Mouse (Mus musculus): ENCODE results near the gene Hesx1. TPM values are rescaled to one million over a fixed set of nuclear protein-coding genes. Genes with fewer than 3 reads are reported as not detected.

Gene Hesx1
- polyA plus RNA-seq (2012; ENCODE audit: low replicate concordance): not detected in 2 replicates

GRCm38 (mm10) chr14:26994211-26994741, at the start of gene Hesx1:
Gene Hesx1, plus strand, starts transcription at chr14:26994416.

DNA sequence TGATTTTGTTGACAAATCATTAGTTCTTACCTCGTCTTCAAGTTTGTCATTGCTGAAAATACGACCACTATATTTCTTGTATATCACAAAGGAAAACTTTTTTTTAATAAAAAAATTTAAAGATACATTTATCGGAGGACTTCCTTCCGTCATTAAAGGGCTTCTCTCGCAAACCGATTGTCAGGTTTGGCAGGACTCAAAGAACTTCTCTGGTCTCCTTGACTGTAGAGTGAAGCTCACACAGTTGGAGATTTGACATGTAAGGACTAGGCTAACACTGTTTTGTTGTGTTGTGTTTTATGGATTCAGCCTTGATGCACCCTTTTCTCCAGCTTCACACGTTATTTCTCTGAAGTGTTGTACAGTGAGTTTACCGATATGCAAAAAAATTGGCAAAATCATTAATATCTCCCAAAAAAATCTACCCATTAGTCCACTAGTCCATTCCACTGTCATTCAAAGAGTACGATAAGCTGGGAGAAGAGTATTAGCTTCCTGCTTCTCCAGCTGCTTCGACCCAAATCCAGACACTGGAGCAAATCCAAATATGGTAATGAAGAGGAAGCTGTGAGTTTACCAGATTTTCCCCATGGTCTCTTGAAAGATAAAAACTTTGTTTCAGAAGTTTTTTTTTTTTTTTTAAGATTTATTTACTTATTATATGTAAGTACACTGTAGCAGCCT, 23.0 kb upstream of the Hesx1 start, which contains the start of gene Appl1:
Gene Appl1, minus strand, starts transcription at position 127 of the 684 bp plus-strand sequence.

DNA sequence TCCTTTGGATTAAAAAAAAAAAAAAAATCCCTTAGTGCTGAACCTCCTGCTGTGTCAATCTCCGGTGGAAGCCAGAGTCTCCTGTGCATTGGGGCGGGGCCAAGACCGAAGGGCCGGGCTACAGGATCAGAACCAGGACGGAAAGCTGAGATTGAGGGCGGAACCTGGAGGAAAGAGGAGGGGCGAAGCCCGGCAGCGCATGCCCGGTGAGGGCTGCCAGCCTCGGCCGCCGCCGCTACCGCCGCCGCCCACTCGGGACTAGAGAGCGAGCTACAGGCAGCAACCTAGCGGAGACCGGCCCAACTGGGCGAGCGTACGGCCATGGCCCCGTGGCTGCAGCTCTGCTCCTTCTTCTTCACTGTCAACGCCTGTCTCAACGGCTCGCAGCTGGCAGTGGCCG, 44.6 kb downstream of the Hesx1 start, which contains the start of gene Il17rd:
Gene Il17rd, plus strand, starts transcription at position 159 of the 400 bp plus-strand sequence.

Other genes with a start within 250 kb of the Hesx1 start
- gene Asb14, start 99.9 kb upstream of the Hesx1 start, polyA plus RNA-seq (2012; ENCODE audit: low replicate concordance): not detected in 2 replicates
- gene Appl1, start 23.2 kb upstream of the Hesx1 start, polyA plus RNA-seq (2012; ENCODE audit: low replicate concordance): 0.50 and 0.52 TPM in 2 replicates
- gene Il17rd, start 44.5 kb downstream of the Hesx1 start, polyA plus RNA-seq (2012; ENCODE audit: low replicate concordance): 0.02 TPM in 1 of 2 replicates, not detected in the other
- gene Arhgef3, start 120.5 kb downstream of the Hesx1 start, polyA plus RNA-seq (2012; ENCODE audit: low replicate concordance): 3.6 and 4.3 TPM in 2 replicates